ENCODE assay signal across 12 mouse cellular contexts in the genomic region with DNA sequence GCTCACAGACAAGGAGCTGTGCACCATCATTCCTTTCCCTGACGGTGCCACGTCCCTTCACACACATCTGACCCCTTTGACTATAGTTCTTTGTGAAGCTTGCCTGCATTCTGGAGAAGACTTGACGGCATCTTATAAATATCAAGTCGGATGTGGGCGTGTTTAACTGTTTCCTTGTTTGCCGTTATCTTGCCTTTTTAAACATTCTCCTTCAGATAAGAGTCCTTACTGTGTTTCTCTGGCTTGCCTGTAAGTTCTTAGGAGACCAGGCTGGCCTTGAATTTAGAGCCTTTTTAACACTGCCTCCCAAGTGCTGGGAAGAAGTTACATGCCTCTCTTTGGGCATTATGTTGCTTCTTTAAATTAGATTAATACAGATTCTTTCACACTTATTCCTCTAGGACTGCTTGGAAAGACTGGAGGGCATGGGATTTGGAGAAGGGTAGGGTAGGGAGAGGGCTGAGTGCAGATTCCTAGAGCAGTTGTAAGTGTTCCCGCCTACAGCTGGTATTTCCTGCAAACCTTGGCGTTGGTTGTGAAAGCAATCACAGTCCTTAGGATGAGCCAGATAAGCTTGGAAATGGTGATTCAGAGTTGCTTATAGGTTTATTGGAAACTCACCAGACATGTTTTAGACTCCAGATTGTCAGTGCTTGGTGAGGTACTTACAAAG. TPM values are rescaled to one million over a fixed set of nuclear protein-coding genes. Genes with fewer than 3 reads are reported as not detected.
DNase-seq lines count a peak whose midpoint lies in the region; ATAC-seq and TF ChIP-seq lines count a peak whose summit lies in the region.
"Had no signal": no experiment of that assay in that cellular context is flagged by ENCODE, and none has a peak within 500 bp of the region (broad histone marks: within the 10 kb centered on the region; RNA-seq: fewer than 3 reads in every experiment).

No protein-coding gene starts in this region.

- TF ChIP-seq CTCF in G1E (IDR thresholded peaks at IDR 0.05; ENCODE audit: low read depth, low read length): no peak
- no peak for TF ChIP-seq CTCF in embryonic fibroblast, embryonic 13.5 days (IDR thresholded peaks at IDR 0.05; ENCODE audit: borderline replicate concordance, insufficient read depth, low read length)

- 20% methylated on average over 8 of the region's 8 CpGs for WGBS in heart, embryonic 14.5 days
- 9% methylated on average over 8 of the region's 8 CpGs for WGBS in lung, embryonic 16.5 days

- peaks cover 9 to 21% of the 10 kb centered on the region in 2 experiments for H3K4me1 ChIP-seq in heart, embryonic 14.5 days (ENCODE audit: control insufficient read depth in 2 of 2, insufficient read depth in 2 of 2, low read length in 2 of 2)
- peaks cover 73% of the 10 kb centered on the region for H3K4me1 ChIP-seq in G1E (ENCODE audit: insufficient read depth, low read depth, low read length)
- peaks cover 11% of the 10 kb centered on the region for H3K4me1 ChIP-seq in embryonic fibroblast, embryonic 13.5 days (ENCODE audit: control insufficient read depth, insufficient read depth, low read length)
- peaks cover 27% of the 10 kb centered on the region for H3K4me1 ChIP-seq in lung, embryonic 16.5 days (replicated peaks; ENCODE audit: control insufficient read depth, insufficient read depth, low read length)

- no peak for DNase-seq in heart, adult 18-20 months
- DNase-seq in G1E (ENCODE audit: low spot score): no peak
- no peak for DNase-seq in right cerebral cortex, postnatal 14 days
- DNase-seq in adipocyte (ENCODE audit: low spot score): no peak
- DNase-seq: cerebellum, adult 9-11 months; kidney, adult 18-20 months had no signal

- no peak overlapping the region for H3K4me3 ChIP-seq in heart, embryonic 14.5 days (ENCODE audit: control insufficient read depth in 1 of 2, insufficient read depth in 1 of 2, low read depth in 1 of 2, low read length in 2 of 2)
- H3K4me3 ChIP-seq in G1E (ENCODE audit: low read depth, low read length): peak overlapping the region; percentile 14; the same call in 1 of the 2 replicates
- H3K4me3 ChIP-seq in embryonic fibroblast, embryonic 13.5 days (ENCODE audit: insufficient read depth, low read length): no peak overlapping the region
- H3K4me3 ChIP-seq in lung, embryonic 16.5 days (ENCODE audit: low read length): no peak overlapping the region
- H3K4me3 ChIP-seq: embryonic facial prominence, embryonic 15.5 days; layer of hippocampus, adult 2 months had no signal

- H3K27me3 ChIP-seq in heart, embryonic 14.5 days (ENCODE audit: control insufficient read depth, insufficient read depth, low read length): no peaks in the 10 kb centered on the region
- H3K27me3 ChIP-seq in G1E (ENCODE audit: insufficient read depth, low read length): no peaks in the 10 kb centered on the region
- H3K27me3 ChIP-seq in lung, embryonic 16.5 days (ENCODE audit: control insufficient read depth, insufficient read depth, low read depth, low read length): no peaks in the 10 kb centered on the region
- H3K27me3 ChIP-seq: embryonic facial prominence, embryonic 15.5 days had no signal

- no peak overlapping the region for H3K9ac ChIP-seq in heart, embryonic 14.5 days (ENCODE audit: low read length)
- H3K9ac ChIP-seq in lung, embryonic 16.5 days (ENCODE audit: low read length): no peak overlapping the region
- H3K9ac ChIP-seq: embryonic facial prominence, embryonic 15.5 days had no signal

- H3K9me3 ChIP-seq in heart, embryonic 14.5 days (ENCODE audit: control insufficient read depth, low read length): no peaks in the 10 kb centered on the region
- no peaks in the 10 kb centered on the region for H3K9me3 ChIP-seq in G1E (replicated peaks)
- H3K9me3 ChIP-seq in lung, embryonic 16.5 days (ENCODE audit: control insufficient read depth, low read length): no peaks in the 10 kb centered on the region
- H3K9me3 ChIP-seq: embryonic facial prominence, embryonic 15.5 days had no signal

- H3K36me3 ChIP-seq in heart, embryonic 14.5 days (ENCODE audit: control insufficient read depth, insufficient read depth, low read length): no peaks in the 10 kb centered on the region
- peaks cover 18% of the 10 kb centered on the region for H3K36me3 ChIP-seq in G1E (replicated peaks)
- H3K36me3 ChIP-seq in lung, embryonic 16.5 days (ENCODE audit: control insufficient read depth, insufficient read depth, low read length): no peaks in the 10 kb centered on the region
- H3K36me3 ChIP-seq: embryonic facial prominence, embryonic 15.5 days had no signal

- H3K27ac ChIP-seq in heart, embryonic 14.5 days (replicated peaks in 1 of 2; ENCODE audit: control insufficient read depth in 1 of 2, insufficient read depth in 1 of 2, low read depth in 2 of 2, low read length in 2 of 2): peak overlapping the region; percentile 45 to 50; a peak in 3 of 4 replicates
- peak overlapping the region; percentile 96 for H3K27ac ChIP-seq in embryonic fibroblast, embryonic 13.5 days (ENCODE audit: insufficient read depth, low read length)
- H3K27ac ChIP-seq in lung, embryonic 16.5 days (ENCODE audit: low read length): peak overlapping the region; percentile 80
- H3K27ac ChIP-seq: embryonic facial prominence, embryonic 15.5 days; layer of hippocampus, adult 2 months had no signal

- TF ChIP-seq POLR2A in embryonic fibroblast, embryonic 13.5 days (IDR thresholded peaks at IDR 0.05; ENCODE audit: low read depth, low read length): no peak

- H3K4me2 ChIP-seq in heart, embryonic 14.5 days (ENCODE audit: low read length): no peak overlapping the region
- 0 out of 2 replicates have a peak overlapping the region, but pooled peaks have one; percentile 7 for H3K4me2 ChIP-seq in lung, embryonic 16.5 days (ENCODE audit: low read depth, low read length)
- H3K4me2 ChIP-seq: embryonic facial prominence, embryonic 15.5 days had no signal

- no peak for ATAC-seq in heart, embryonic 14.5 days (ENCODE audit: insufficient number of reproducible peaks, insufficient read depth, low FRiP score, low read depth)
- ATAC-seq in G1E (ENCODE audit: extremely low read depth, insufficient number of reproducible peaks, low FRiP score, poor library complexity, severe bottlenecking): no peak
- peak; percentile 68 for ATAC-seq in lung, embryonic 16.5 days (ENCODE audit: low read depth)
- ATAC-seq in activated CD4-positive, CD25-positive, alpha-beta regulatory T cell, adult 4 months: no peak

RNA-seq across cellular contexts. Expression of gene Adk, which starts 13.3 kb away (rescaled TPM):
- 250 and 263 TPM in 2 replicates for polyA plus RNA-seq in heart, embryonic 14.5 days (2014; fragmentation: Nextera tagmentation; extraction: Ambion mirVana)
- total RNA-seq in heart, adult 18-20 months (2021): 100 to 1,000 TPM; 228 to 242 TPM
- total RNA-seq in G1E (2014; fragmentation: Nextera tagmentation) (457 and 489 TPM in 2 replicates), G1E (2017) (547 and 633 TPM in 2 replicates)
- polyA plus RNA-seq in G1E (2012): 20.3 and 20.8 TPM in 2 replicates
- polyA plus RNA-seq in embryonic fibroblast, embryonic 13.5 days (2011; ENCODE audit: insufficient read length, low read depth, missing spikeins): 114 and 117 TPM in 2 replicates
- polyA plus RNA-seq in lung, embryonic 16.5 days (2015; fragmentation: Nextera tagmentation; extraction: Ambion mirVana): 195 TPM in 2 replicates
- 100 to 1,000 TPM; 125 to 151 TPM for polyA plus RNA-seq in activated CD4-positive, CD25-positive, alpha-beta regulatory T cell, adult 4 months (2017; shearing (Covaris generic))

RNA-seq across cellular contexts. Expression of gene Ap3m1, which starts 13.3 kb away (rescaled TPM):
- polyA plus RNA-seq in heart, embryonic 14.5 days (2014; fragmentation: Nextera tagmentation; extraction: Ambion mirVana): 63.2 and 72.3 TPM in 2 replicates
- 10 to 100 TPM; 48.1 to 48.8 TPM for total RNA-seq in heart, adult 18-20 months (2021)
- 117 and 148 TPM in 2 replicates for total RNA-seq in G1E (2014; fragmentation: Nextera tagmentation)
- 98.7 and 114 TPM in 2 replicates for total RNA-seq in G1E (2017)
- polyA plus RNA-seq in G1E (2012): 6.8 and 8.2 TPM in 2 replicates
- 99.0 and 102 TPM in 2 replicates for polyA plus RNA-seq in embryonic fibroblast, embryonic 13.5 days (2011; ENCODE audit: insufficient read length, low read depth, missing spikeins)
- 63.9 and 83.5 TPM in 2 replicates for polyA plus RNA-seq in lung, embryonic 16.5 days (2015; fragmentation: Nextera tagmentation; extraction: Ambion mirVana)
- polyA plus RNA-seq in activated CD4-positive, CD25-positive, alpha-beta regulatory T cell, adult 4 months (2017; shearing (Covaris generic)): 10 to 100 TPM; 69.8 to 80.2 TPM
